Mouse (Mus musculus) stomach, postnatal 0 days (tissue): ENCODE measurements at regions not wholly inside any gene's neighbourhood (a gene's known extent, or its start where the extent isn't known, plus 50 kb on each side); places are given as distances from the start of the nearest gene placed in this dataset.

ENCODE experiments used
- CTCF ChIP-seq: IDR thresholded peaks from 2 replicates; pipeline ENCODE4 v1.5.1; 2016; ENCODE audit warnings: antibody characterized with exemption, low read depth, mild to moderate bottlenecking, moderate library complexity
- EP300 ChIP-seq: optimal IDR thresholded peaks from 2 replicates; pipeline ENCODE3; 2016; ENCODE audit warnings: antibody characterized with exemption

- TF ChIP-seq CTCF (no peak), EP300 (no peak)
Observed at GRCm38 (mm10) chr17:89319602-89320288, 119.3 kb upstream of the Fshr start.
